Mouse (Mus musculus): Measurements from ENCODE around the gene 2200002J24Rik. TPM values are rescaled to one million over a fixed set of nuclear protein-coding genes. Genes with fewer than 3 reads are reported as not detected.
"Not testable (repeated sequence)": the region's sequence is repeated elsewhere in the genome, so short reads cannot be mapped to it uniquely, and the experiment has no call there.

2200002J24Rik gene
- polyA plus RNA-seq, 1 experiment from 2014 or later: 2.5 TPM

DNA sequence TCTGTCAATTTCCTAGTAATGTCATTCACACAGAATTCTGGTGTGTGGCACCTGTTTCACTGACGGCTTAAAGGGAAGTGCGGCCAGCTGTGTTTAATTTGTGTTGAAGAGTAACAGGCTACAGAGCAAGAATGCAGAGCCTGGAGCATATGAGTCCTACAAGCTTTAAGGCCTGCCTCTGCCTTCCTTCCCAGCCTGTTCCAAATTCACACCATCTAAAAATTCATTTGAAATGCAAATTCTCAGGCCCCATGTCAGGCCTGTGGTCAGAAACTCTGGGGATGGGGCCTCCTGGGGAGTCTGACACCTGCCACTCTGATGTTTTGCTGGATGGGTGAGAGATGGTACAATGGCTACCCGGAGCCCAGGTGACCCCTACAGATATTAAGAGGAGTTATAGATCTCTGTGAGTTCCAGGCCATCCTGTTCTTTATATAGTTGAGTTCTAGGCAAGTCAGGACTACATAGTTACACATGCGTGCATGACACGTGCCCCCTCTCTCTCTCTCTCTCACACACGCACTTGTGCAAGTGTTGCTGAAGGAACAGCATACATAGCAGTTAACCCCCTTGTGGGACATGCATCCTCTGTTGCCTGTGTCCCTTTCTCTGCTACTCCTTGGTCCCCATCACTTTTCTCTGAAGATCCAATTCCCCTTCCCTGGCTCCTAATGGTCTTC, 24.7 kb downstream of the 2200002J24Rik start:
- Histone ChIP-seq H3K36me3 (ENCODE audit: insufficient read depth, low read length) (no peaks in the 10 kb centered on the region), H3K4me3 (replicated peaks; ENCODE audit: low read depth, low read length) (no peak overlapping the region), H3K9me3 (replicated peaks; ENCODE audit: low read length) (no peaks in the 10 kb centered on the region), H3K27ac (no peak overlapping the region), H3K4me2 (ENCODE audit: low read length) (no peak overlapping the region), H3K4me1 (replicated peaks; ENCODE audit: insufficient read depth, low read length) (0 out of 2 replicates have a peak, but pooled peaks cover 3% of the 10 kb centered on the region), H3K9ac (ENCODE audit: low read depth, low read length) (no peak overlapping the region), H3K27me3 (ENCODE audit: insufficient read depth, low read length) (no peaks in the 10 kb centered on the region)
- ATAC-seq (replicated peaks; ENCODE audit: low FRiP score, low read depth): no peak
- WGBS: 66% methylated on average over 6 of the region's 6 CpGs
- no peak for DNase-seq (ENCODE audit: low spot score)
- no peak for TF ChIP-seq CTCF (IDR thresholded peaks at IDR 0.05; ENCODE audit: low read depth)

DNA sequence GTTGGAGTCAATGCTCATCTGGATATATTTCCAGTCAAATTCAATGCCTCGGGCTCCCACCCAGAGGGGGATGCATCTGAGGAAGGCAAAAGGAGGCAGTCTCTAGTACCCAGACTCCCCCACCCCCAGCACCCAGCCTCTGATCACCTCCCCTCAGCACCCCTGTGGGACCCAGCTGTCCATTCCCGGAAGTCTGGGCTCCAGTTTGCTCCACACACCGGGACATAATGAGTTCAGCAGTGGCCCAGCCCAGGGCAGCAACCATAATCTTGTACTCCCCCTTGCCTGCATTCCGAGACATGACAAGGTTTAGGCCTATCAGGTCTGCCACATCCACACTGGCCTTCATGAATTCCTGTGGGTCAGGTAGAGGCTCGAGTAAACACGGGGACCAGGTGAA, 29.5 kb downstream of the 2200002J24Rik start:
- peak overlapping the region; percentile 68; the same call in 1 of the 2 replicates for H3K4me3 ChIP-seq (replicated peaks; ENCODE audit: low read depth, low read length)
- ATAC-seq (replicated peaks; ENCODE audit: low FRiP score, low read depth) (no peak), DNase-seq (ENCODE audit: low spot score) (no peak)
- H3K27me3 ChIP-seq (ENCODE audit: insufficient read depth, low read length): no peaks in the 10 kb centered on the region
- peaks cover 12% of the 10 kb centered on the region for H3K4me1 ChIP-seq (replicated peaks; ENCODE audit: insufficient read depth, low read length)
- WGBS: 69% methylated on average over 6 of the region's 6 CpGs
- peak overlapping the region; percentile 82; the same call in 1 of the 2 replicates for H3K9ac ChIP-seq (ENCODE audit: low read depth, low read length)
- H3K4me2 ChIP-seq (ENCODE audit: low read length): peak overlapping the region; percentile 84
- H3K27ac ChIP-seq: no peak overlapping the region
- TF ChIP-seq CTCF (IDR thresholded peaks at IDR 0.05; ENCODE audit: low read depth): no peak
- no peaks in the 10 kb centered on the region for H3K36me3 ChIP-seq (ENCODE audit: insufficient read depth, low read length)
- no peaks in the 10 kb centered on the region for H3K9me3 ChIP-seq (replicated peaks; ENCODE audit: low read length)

DNA sequence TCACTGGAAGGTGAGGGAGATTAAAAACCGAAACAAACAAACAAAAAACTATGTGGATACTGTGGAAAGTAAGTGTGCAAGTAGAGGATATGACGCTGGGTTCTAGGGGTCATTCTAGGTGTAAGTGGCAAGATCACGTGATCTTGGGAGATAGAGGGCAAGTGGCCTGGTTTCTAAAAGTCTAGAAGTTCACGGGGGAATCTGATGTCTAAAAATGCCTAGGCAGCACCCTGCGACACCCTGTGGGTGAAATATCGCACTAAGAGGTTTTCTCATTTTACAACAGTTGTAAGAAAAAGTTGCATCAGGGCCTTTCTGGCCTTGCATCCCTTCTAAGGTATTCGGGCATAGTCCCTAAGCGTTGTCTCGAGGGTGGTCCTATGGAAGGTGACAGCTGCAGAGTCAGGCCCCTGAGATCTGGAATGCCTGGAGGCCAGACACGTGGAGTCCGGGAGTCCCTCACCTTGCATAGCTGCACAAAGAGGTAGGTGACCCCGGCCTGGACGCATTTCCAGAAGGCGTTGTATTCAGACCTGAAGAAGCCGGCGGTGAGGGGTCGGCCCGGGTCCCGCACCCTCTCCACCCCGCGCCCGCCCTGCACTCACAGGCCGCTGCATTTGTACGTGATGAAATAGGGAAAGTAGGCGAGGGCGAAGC, 30.1 kb downstream of the 2200002J24Rik start:
- Histone ChIP-seq H3K27ac (peak overlapping the region; percentile 83), H3K36me3 (ENCODE audit: insufficient read depth, low read length) (no peaks in the 10 kb centered on the region), H3K4me1 (replicated peaks; ENCODE audit: insufficient read depth, low read length) (peaks cover 12% of the 10 kb centered on the region), H3K4me2 (ENCODE audit: low read length) (peak overlapping the region; percentile 84), H3K9me3 (replicated peaks; ENCODE audit: low read length) (no peaks in the 10 kb centered on the region), H3K27me3 (ENCODE audit: insufficient read depth, low read length) (no peaks in the 10 kb centered on the region), H3K4me3 (replicated peaks; ENCODE audit: low read depth, low read length) (peak overlapping the region; percentile 68), H3K9ac (ENCODE audit: low read depth, low read length) (peak overlapping the region; percentile 82)
- peak; percentile 24; the same call in 1 of the 2 replicates for TF ChIP-seq CTCF (IDR thresholded peaks at IDR 0.05; ENCODE audit: low read depth)
- peak; percentile 28 for DNase-seq (ENCODE audit: low spot score)
- ATAC-seq (replicated peaks; ENCODE audit: low FRiP score, low read depth): peak; percentile 47
- 6% methylated on average over 26 of the region's 26 CpGs for WGBS

DNA sequence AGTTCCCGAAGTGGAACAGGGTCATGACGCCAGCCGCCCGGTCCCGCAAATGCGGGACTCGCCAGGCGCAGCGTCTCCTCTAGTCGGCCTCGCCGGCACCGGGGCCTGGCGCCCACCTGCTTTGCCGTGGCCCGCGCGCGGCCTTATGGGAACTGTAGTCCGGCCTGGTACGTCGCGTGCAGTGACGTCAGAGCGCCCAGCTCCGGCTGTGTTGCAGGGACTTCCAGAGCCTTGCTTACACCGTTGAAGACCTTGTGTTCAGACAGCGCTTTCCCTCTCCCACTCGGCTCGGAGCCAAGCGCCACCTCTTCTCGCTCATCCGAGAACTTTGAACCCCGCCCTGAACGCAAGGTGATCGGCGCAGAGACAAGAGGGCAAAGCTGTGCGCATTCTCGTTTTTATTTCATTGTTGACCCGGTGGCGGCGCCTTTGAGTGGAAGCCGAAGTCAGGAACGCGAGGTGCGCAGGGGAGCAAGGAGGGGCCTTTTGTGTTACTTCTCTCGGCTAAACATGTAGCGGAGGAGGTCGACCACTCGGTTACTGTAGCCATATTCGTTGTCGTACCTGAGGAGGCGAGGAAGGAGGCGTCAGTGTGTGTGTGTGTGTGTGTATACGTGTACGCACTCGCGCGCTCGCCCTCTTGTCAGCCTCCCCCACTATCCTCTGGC, 30.8 kb downstream of the 2200002J24Rik start, which contains the start of gene Tmem147:
Gene Tmem147, minus strand, starts transcription at position 145 of the 668 bp plus-strand sequence.
- Histone ChIP-seq H3K4me3 (replicated peaks; ENCODE audit: low read depth, low read length) (peak within 1 kb of the TSS; percentile 68), H3K27ac (peak within 1 kb of the TSS; percentile 83), H3K9me3 (replicated peaks; ENCODE audit: low read length) (no peaks in the 10 kb centered on the region), H3K27me3 (ENCODE audit: insufficient read depth, low read length) (no peaks in the 10 kb centered on the region), H3K4me2 (ENCODE audit: low read length) (peak within 1 kb of the TSS; percentile 84), H3K9ac (ENCODE audit: low read depth, low read length) (peak within 1 kb of the TSS; percentile 82), H3K36me3 (ENCODE audit: insufficient read depth, low read length) (no peaks in the 10 kb centered on the region), H3K4me1 (replicated peaks; ENCODE audit: insufficient read depth, low read length) (peaks cover 12% of the 10 kb centered on the region)
- WGBS: under 1% methylated on average over 60 of the region's 60 CpGs
- ATAC-seq (replicated peaks; ENCODE audit: low FRiP score, low read depth): peak; percentile 97
- DNase-seq (ENCODE audit: low spot score): peak; percentile 96
- peak; percentile 49; the same call in 1 of the 2 replicates for TF ChIP-seq CTCF (IDR thresholded peaks at IDR 0.05; ENCODE audit: low read depth)

DNA sequence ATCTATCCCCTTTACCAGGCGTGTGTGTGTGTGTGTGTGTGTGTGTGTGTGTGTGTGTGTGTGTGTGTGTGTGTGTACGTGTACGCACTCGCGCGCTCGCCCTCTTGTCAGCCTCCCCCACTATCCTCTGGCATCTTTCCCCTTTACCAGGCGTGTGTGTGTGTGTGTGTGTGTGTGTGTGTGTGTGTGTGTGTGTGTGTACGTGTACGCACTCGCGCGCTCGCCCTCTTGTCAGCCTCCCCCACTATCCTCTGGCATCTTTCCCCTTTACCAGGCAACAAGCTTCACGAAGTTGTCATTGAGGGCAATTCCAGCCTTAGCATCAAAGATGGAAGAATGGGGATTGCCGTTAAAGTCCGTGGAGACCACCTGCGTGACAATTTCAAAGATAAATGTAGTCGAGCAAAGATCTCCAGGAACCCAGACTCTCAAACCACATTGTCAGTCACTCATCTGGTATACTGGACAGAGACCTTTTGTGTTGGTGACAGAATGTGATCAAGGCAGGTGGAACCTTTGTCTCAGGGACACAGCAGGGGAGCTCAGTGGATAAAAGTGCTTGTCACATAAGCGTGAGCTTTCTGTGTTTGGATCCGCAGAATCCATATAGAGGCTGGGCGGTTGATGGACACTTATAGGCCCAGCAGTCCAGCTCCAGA, 31.5 kb downstream of the 2200002J24Rik start:
- Histone ChIP-seq H3K4me2 (ENCODE audit: low read length) (peak overlapping the region; percentile 84), H3K4me3 (replicated peaks; ENCODE audit: low read depth, low read length) (peak overlapping the region; percentile 68), H3K4me1 (replicated peaks; ENCODE audit: insufficient read depth, low read length) (peaks cover 12% of the 10 kb centered on the region), H3K9ac (ENCODE audit: low read depth, low read length) (peak overlapping the region; percentile 82), H3K27ac (peak overlapping the region; percentile 83)
- H3K36me3 ChIP-seq (ENCODE audit: insufficient read depth, low read length); ATAC-seq (replicated peaks; ENCODE audit: low FRiP score, low read depth); H3K27me3 ChIP-seq (ENCODE audit: insufficient read depth, low read length); H3K9me3 ChIP-seq (replicated peaks; ENCODE audit: low read length); DNase-seq (ENCODE audit: low spot score): not testable (repeated sequence)
- 17% methylated on average over 17 of the region's 22 CpGs for WGBS

DNA sequence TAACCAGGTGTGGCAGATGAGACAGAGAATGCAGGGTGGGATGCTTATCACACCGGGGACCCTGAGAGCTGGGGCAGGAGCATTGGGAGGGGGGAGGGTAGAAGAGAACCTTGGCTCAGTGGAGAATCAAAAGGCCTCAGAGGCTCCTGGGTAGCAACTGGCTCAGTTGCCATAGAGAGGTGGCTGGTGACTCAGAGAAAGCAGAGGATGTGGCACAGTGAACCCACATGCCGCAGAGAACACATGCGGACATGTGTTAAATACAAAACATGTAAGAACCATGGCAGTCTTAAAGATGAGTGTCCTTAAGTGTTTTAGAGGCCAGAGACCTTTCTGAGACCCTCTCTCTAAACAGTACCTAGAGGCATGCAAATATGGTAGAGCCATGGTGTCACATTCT, 37.5 kb downstream of the 2200002J24Rik start:
- DNase-seq (ENCODE audit: low spot score) (no peak), ATAC-seq (replicated peaks; ENCODE audit: low FRiP score, low read depth) (no peak)
- TF ChIP-seq CTCF (IDR thresholded peaks at IDR 0.05; ENCODE audit: low read depth): no peak
- no peak overlapping the region for H3K4me2 ChIP-seq (ENCODE audit: low read length)
- peaks cover 15% of the 10 kb centered on the region; the same call in 1 of the 2 replicates for H3K36me3 ChIP-seq (ENCODE audit: insufficient read depth, low read length)
- H3K9me3 ChIP-seq (replicated peaks; ENCODE audit: low read length): no peaks in the 10 kb centered on the region
- no peak overlapping the region for H3K9ac ChIP-seq (ENCODE audit: low read depth, low read length)
- no peak overlapping the region for H3K4me3 ChIP-seq (replicated peaks; ENCODE audit: low read depth, low read length)
- H3K4me1 ChIP-seq (replicated peaks; ENCODE audit: insufficient read depth, low read length): no peaks in the 10 kb centered on the region; the same call in 1 of the 2 replicates
- no peak overlapping the region for H3K27ac ChIP-seq
- no peaks in the 10 kb centered on the region for H3K27me3 ChIP-seq (ENCODE audit: insufficient read depth, low read length)
- 93% methylated on average over 3 of the region's 3 CpGs for WGBS

DNA sequence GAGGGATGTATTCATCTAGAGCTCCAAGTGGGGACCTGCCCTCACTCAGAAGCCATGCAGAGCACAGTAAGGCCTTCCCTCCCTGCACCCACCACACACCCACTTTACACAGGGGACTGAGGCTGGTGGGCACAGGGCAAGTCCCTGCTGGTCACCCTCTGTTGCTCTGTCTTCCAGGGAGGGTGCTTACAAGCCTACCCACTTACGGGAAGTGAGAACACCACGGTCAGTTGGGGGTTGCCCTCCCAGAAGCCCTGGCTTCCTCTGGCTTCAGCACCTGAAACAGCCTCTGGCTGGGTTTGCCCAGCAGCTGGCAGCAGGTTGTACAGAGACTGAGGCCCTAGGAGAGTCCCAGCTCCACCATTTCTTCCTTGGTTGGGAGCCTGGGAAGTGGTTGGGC, 43.8 kb downstream of the 2200002J24Rik start:
- H3K4me2 ChIP-seq (ENCODE audit: low read length); ATAC-seq (replicated peaks; ENCODE audit: low FRiP score, low read depth); H3K27me3 ChIP-seq (ENCODE audit: insufficient read depth, low read length); H3K9me3 ChIP-seq (replicated peaks; ENCODE audit: low read length); DNase-seq (ENCODE audit: low spot score); H3K27ac ChIP-seq; H3K9ac ChIP-seq (ENCODE audit: low read depth, low read length); H3K4me1 ChIP-seq (replicated peaks; ENCODE audit: insufficient read depth, low read length); H3K36me3 ChIP-seq (ENCODE audit: insufficient read depth, low read length); H3K4me3 ChIP-seq (replicated peaks; ENCODE audit: low read depth, low read length): not testable (repeated sequence)
- WGBS: 56% methylated on average over 2 of the region's 2 CpGs

DNA sequence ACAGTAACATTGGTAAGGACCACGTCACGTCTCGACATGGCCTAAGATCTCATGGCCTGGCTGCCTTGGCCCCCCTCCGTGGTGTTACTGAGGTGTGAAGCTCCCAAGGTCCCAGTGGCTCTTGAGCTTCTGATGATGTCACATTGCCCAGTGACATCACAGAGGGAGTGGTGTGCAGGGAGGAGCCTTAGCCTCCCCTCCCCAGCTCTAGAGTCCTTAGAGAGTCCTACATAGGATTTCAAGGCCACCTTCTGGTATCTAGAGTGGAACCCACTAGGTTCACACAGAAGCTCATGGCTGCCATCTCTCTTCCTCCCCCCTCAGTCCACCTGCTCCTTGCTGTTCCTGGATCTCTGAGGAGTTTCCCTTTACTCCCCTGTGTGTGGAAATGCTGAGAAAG, 44.9 kb downstream of the 2200002J24Rik start, which contains the start of gene Gapdhs:
Gene Gapdhs, minus strand, starts transcription at position 65 of the 400 bp plus-strand sequence.
- not testable (repeated sequence) for H3K4me2 ChIP-seq (ENCODE audit: low read length); H3K27ac ChIP-seq; H3K27me3 ChIP-seq (ENCODE audit: insufficient read depth, low read length); H3K9ac ChIP-seq (ENCODE audit: low read depth, low read length); ATAC-seq (replicated peaks; ENCODE audit: low FRiP score, low read depth); DNase-seq (ENCODE audit: low spot score); H3K4me3 ChIP-seq (replicated peaks; ENCODE audit: low read depth, low read length); H3K9me3 ChIP-seq (replicated peaks; ENCODE audit: low read length); H3K4me1 ChIP-seq (replicated peaks; ENCODE audit: insufficient read depth, low read length); H3K36me3 ChIP-seq (ENCODE audit: insufficient read depth, low read length)
- WGBS: 100% methylated on average over 1 of the region's 4 CpGs
